In the genomic region with DNA sequence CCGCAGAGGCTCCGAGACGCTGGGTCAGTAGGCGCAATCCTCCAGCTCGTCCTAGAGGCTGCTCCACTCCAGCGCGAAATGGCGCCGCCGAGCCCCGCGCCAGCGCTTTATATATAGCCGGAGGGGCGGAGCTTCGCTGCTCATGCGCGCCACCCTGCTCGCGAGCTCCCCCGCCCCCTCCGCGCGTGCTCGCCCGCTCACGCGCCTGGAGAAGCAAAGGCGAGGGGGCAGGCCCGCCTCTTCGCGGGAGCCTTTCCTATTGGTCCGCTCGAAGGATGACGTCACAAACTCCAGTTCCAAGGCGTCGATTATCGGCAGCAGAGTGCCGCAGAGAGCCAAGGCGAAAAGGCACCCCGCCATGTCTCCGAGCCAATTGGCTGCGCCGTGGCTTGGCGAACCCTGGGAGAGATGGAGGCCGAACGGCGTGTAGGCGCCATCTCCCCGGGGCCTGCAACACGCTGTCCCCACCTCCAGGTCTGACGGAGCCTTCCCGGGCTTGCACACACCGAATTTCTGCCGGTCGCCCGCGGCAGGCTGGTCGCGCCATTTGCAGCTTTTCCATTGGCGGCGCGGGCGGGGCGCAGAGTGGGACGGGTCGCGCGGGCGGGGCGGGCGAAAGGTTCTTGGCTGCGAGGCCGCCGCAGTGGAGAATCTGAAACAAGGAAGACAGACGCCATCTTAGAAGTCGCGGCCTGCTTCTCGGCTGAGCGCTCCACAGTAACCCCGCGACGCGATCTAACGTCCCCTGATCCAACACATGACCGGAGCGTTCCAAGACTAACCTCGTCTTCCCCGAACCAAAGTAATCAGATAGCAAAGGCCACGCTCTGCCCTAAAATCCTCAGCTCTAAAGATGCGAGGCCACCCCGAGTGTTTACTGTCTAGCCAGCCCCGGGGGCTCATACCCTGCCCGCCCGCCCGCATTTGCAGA, we compare ENCODE assay signal across 8 mouse cellular contexts. TPM values are rescaled to one million over a fixed set of nuclear protein-coding genes. Genes with fewer than 3 reads are reported as not detected.
DNase-seq lines count a peak whose midpoint lies in the region; ATAC-seq lines count a peak whose summit lies in the region.

A gene (plus strand): TSS at position 293 of the 931 bp plus-strand sequence.

- no peaks in the 10 kb centered on the region for H3K9me3 ChIP-seq in heart, embryonic 10.5 days
- no peaks in the 10 kb centered on the region for H3K9me3 ChIP-seq in kidney, embryonic 15.5 days (replicated peaks)

- H3K9ac ChIP-seq in kidney, embryonic 15.5 days: peak within 1 kb of the TSS; percentile 94

- H3K4me2 ChIP-seq in kidney, embryonic 15.5 days: peak within 1 kb of the TSS; percentile 94

- peaks cover 49% of the 10 kb centered on the region for H3K36me3 ChIP-seq in heart, embryonic 10.5 days
- H3K36me3 ChIP-seq in kidney, embryonic 15.5 days: peaks cover 39% of the 10 kb centered on the region

- H3K4me1 ChIP-seq in heart, embryonic 10.5 days: peaks cover 18% of the 10 kb centered on the region
- peaks cover 39% of the 10 kb centered on the region for H3K4me1 ChIP-seq in kidney, embryonic 15.5 days

- H3K27me3 ChIP-seq in heart, embryonic 10.5 days (ENCODE audit: insufficient read depth, poor library complexity, severe bottlenecking): no peaks in the 10 kb centered on the region
- H3K27me3 ChIP-seq in kidney, embryonic 15.5 days: no peaks in the 10 kb centered on the region

- peak; percentile 69 for ATAC-seq in erythroblast, adult 5-6 weeks (replicated peaks; ENCODE audit: low FRiP score, poor library complexity, severe bottlenecking)
- ATAC-seq in kidney, embryonic 15.5 days (replicated peaks; ENCODE audit: low FRiP score): peak; percentile 74
- peak; percentile 40 for ATAC-seq in monocyte, adult 5-6 weeks (replicated peaks; ENCODE audit: insufficient number of reproducible peaks, low FRiP score, low TSS enrichment, poor library complexity, severe bottlenecking)

- peak within 1 kb of the TSS; percentile 98 for H3K27ac ChIP-seq in heart, embryonic 10.5 days
- H3K27ac ChIP-seq in kidney, embryonic 15.5 days: peak within 1 kb of the TSS; percentile 100

- H3K4me3 ChIP-seq in heart, embryonic 10.5 days: peak within 1 kb of the TSS; percentile 83
- H3K4me3 ChIP-seq in kidney, embryonic 15.5 days (replicated peaks): peak within 1 kb of the TSS; percentile 86

- DNase-seq in A20 (ENCODE audit: low read depth, low spot score) (peak; percentile 99), liver (peak; percentile 98)
- DNase-seq in brain, adult 2 months (ENCODE audit: low read depth, low spot score): peak; percentile 100
- DNase-seq in heart, embryonic 10.5 days (ENCODE audit: low spot score): peak; percentile 99
- peak; percentile 98 to 100 for DNase-seq in spleen, postnatal 4 days (ENCODE audit: low spot score in 2 of 2)

- under 1% methylated on average over 96 of the region's 96 CpGs for WGBS in heart, embryonic 10.5 days
- under 1% methylated on average over 96 of the region's 96 CpGs for WGBS in kidney, embryonic 15.5 days

RNA-seq across cellular contexts. Expression of the gene that starts here (rescaled TPM):
- 15.9 and 37.5 TPM in 2 replicates for total RNA-seq in erythroblast, adult 5-6 weeks (2015; ENCODE audit: low replicate concordance)
- total RNA-seq in erythroblast, adult 5-6 weeks (2017; ENCODE audit: low replicate concordance): 11.7 and 13.3 TPM in 2 replicates
- 4.2 and 7.1 TPM in 2 replicates for polyA plus RNA-seq in heart, embryonic 10.5 days (2016; fragmentation: Nextera tagmentation; extraction: Ambion mirVana)
- 14.8 and 15.9 TPM in 2 replicates for polyA plus RNA-seq in kidney, embryonic 15.5 days (2015; fragmentation: Nextera tagmentation; extraction: Ambion mirVana)
- 55.9 to 84.5 TPM (median 72.8 TPM) in 3 replicates for total RNA-seq in monocyte, adult 5-6 weeks (2017)

Comparison
In these comparisons a context has a peak if more than half of its experiments do, and no peak if none do; other contexts are left out.
1. Peak in every context shown above with its lines: DNase-seq, ATAC-seq, H3K4me3 ChIP-seq and H3K27ac ChIP-seq.